Mouse (Mus musculus) liver, adult 2 months (tissue): ENCODE measurements around the gene Gm20388. TPM values are rescaled to one million over a fixed set of nuclear protein-coding genes. Genes with fewer than 3 reads are reported as not detected.
"Not testable (repeated sequence)": the region's sequence is repeated elsewhere in the genome, so short reads cannot be mapped to it uniquely, and the experiment has no call there.

Source experiments
- DNase-seq: peaks from one replicate; pipeline ENCODE4 v3.0.0-alpha.2; 2011; ENCODE audit warnings: low read depth, low spot score; ENCODE audit errors: extremely low read depth
- H3K27ac ChIP-seq: fragments of 200-500 bp; replicated peaks from 2 replicates; pipeline ENCODE4 v1.5.1; 2012; ENCODE audit warnings: low read depth, mild to moderate bottlenecking, control low read depth, inconsistent platforms, low read length; ENCODE audit not compliant: insufficient read depth
- H3K27me3 ChIP-seq: fragments of 200-500 bp; 2 replicates; pipeline ENCODE4 v1.6.1; 2012; ENCODE audit warnings: mild to moderate bottlenecking, moderate library complexity, low read length, inconsistent platforms; ENCODE audit not compliant: control insufficient read depth, insufficient read depth
- H3K36me3 ChIP-seq: fragments of 200-500 bp; 2 replicates; pipeline ENCODE4 v1.6.1; 2012; ENCODE audit warnings: low read length, inconsistent platforms; ENCODE audit not compliant: control insufficient read depth, insufficient read depth
- H3K4me1 ChIP-seq: fragments of 200-500 bp; 2 replicates; pipeline ENCODE4 v1.6.1; 2011; ENCODE audit warnings: low read length; ENCODE audit not compliant: control insufficient read depth, insufficient read depth
- H3K4me3 ChIP-seq: fragments of 200-500 bp; 2 replicates; pipeline ENCODE4 v1.5.1; 2011; ENCODE audit warnings: low read depth, mild to moderate bottlenecking, control low read depth, low read length, moderate library complexity; ENCODE audit not compliant: insufficient read depth
- H3K79me2 ChIP-seq: fragments of 200-500 bp; 2 replicates; pipeline ENCODE4 v1.6.1; 2012; ENCODE audit warnings: inconsistent platforms, mild to moderate bottlenecking, low read length, moderate library complexity; ENCODE audit not compliant: control insufficient read depth, insufficient read depth
- H3K9ac ChIP-seq: fragments of 200-500 bp; 2 replicates; pipeline ENCODE4 v1.6.1; 2012; ENCODE audit warnings: low read depth, mild to moderate bottlenecking, control low read depth, inconsistent platforms, low read length
- CTCF ChIP-seq: fragments of 200-500 bp; IDR thresholded peaks from 2 replicates; pipeline ENCODE4 v1.5.1; 2011; ENCODE audit warnings: low read depth, low read length, control low read depth
- POLR2A ChIP-seq: fragments of 200-500 bp; IDR thresholded peaks from 2 replicates; pipeline ENCODE4 v1.6.1; 2011; ENCODE audit warnings: low read length, control low read depth; ENCODE audit not compliant: insufficient read depth; ENCODE audit errors: extremely low read depth
- WGBS: fragments of 180-500 bp; shearing (Covaris S2); methylation state at CpG from one replicate; pipeline ENCODE4 v1.1.7; 2018; 5-methylcytosine and 5-hydroxymethylcytosine counted together
- polyA plus RNA-seq: library from polyadenylated mRNA; depleted of rRNA; stranded (reverse); fragments of >200 nt; gene quantifications from 2 replicates; pipeline ENCODE4 v1.2.3, GENCODE M21; 2012
- total RNA-seq: library from RNA; depleted of rRNA; stranded (reverse); fragments of >200 nt; gene quantifications from 2 replicates; pipeline ENCODE4 v1.2.3, GENCODE M21; 2014

Gene Gm20388
- total and polyA plus RNA-seq, 2 experiments: 6.4 to 19.9 TPM

GRCm38 (mm10) chr8:123808671-123809070 lies 3898.0 kb downstream of the Gm20388 start:
- peak overlapping the region; percentile 24 for H3K27ac ChIP-seq
- 30% methylated on average over 7 of the region's 7 CpGs for WGBS
- H3K36me3 ChIP-seq: no peaks in the 10 kb centered on the region
- no peak overlapping the region for H3K9ac ChIP-seq
- H3K4me3 ChIP-seq: no peak overlapping the region
- H3K4me1 ChIP-seq: peaks cover 31% of the 10 kb centered on the region
- H3K27me3 ChIP-seq: no peaks in the 10 kb centered on the region
- peak; percentile 60 for DNase-seq
- H3K79me2 ChIP-seq: peaks cover 19% of the 10 kb centered on the region
- TF ChIP-seq POLR2A (no peak), CTCF (no peak)

GRCm38 (mm10) chr8:123809342-123809741 lies 3898.7 kb downstream of the Gm20388 start:
- H3K4me1 ChIP-seq: peaks cover 38% of the 10 kb centered on the region
- H3K27me3 ChIP-seq, H3K9ac ChIP-seq, DNase-seq, H3K4me3 ChIP-seq, H3K36me3 ChIP-seq: not testable (repeated sequence)
- peaks cover 20% of the 10 kb centered on the region for H3K79me2 ChIP-seq
- H3K27ac ChIP-seq: peak overlapping the region; percentile 24; the same call in 1 of the 2 replicates
- 88% methylated on average over 4 of the region's 4 CpGs for WGBS

GRCm38 (mm10) chr8:123812227-123812626 lies 3901.6 kb downstream of the Gm20388 start:
- peaks cover 47% of the 10 kb centered on the region for H3K4me1 ChIP-seq

GRCm38 (mm10) chr8:123813173-123813891 lies 3902.7 kb downstream of the Gm20388 start:
- H3K4me3 ChIP-seq: peak overlapping the region; percentile 34; the same call in 1 of the 2 replicates
- WGBS: 23% methylated on average over 16 of the region's 16 CpGs
- H3K9ac ChIP-seq: peak overlapping the region; percentile 50
- DNase-seq: peak; percentile 95
- peak overlapping the region; percentile 91 for H3K27ac ChIP-seq
- no peaks in the 10 kb centered on the region for H3K27me3 ChIP-seq
- peaks cover 41% of the 10 kb centered on the region for H3K4me1 ChIP-seq
- no peaks in the 10 kb centered on the region for H3K36me3 ChIP-seq
- TF ChIP-seq POLR2A (0 out of 2 replicates have a peak, but pooled peaks have one; percentile 16), CTCF (no peak)
- peaks cover 48% of the 10 kb centered on the region for H3K79me2 ChIP-seq

More at GRCm38 (mm10) chr8:123812227-123812626, 3901.6 kb downstream of the Gm20388 start:
- H3K4me3 ChIP-seq: no peak overlapping the region
- peaks cover 43% of the 10 kb centered on the region for H3K79me2 ChIP-seq
- no peaks in the 10 kb centered on the region for H3K27me3 ChIP-seq
- H3K27ac ChIP-seq: peak overlapping the region; percentile 91
- TF ChIP-seq POLR2A: no peak
- no peak for TF ChIP-seq CTCF
- no peak overlapping the region for H3K9ac ChIP-seq
- 21% methylated on average over 5 of the region's 5 CpGs for WGBS
- no peaks in the 10 kb centered on the region for H3K36me3 ChIP-seq
- peak; percentile 98 for DNase-seq

- H3K79me2 ChIP-seq: peaks cover 51% of the 10 kb centered on the region
- H3K4me1 ChIP-seq: peaks cover 44% of the 10 kb centered on the region
- no peak for DNase-seq
- H3K27me3 ChIP-seq: no peaks in the 10 kb centered on the region
- H3K27ac ChIP-seq: peak overlapping the region; percentile 91
- TF ChIP-seq POLR2A: no peak
- no peak for TF ChIP-seq CTCF
- H3K4me3 ChIP-seq: peak overlapping the region; percentile 34; the same call in 1 of the 2 replicates
- peak overlapping the region; percentile 50 for H3K9ac ChIP-seq
- H3K36me3 ChIP-seq: no peaks in the 10 kb centered on the region
- WGBS: 30% methylated on average over 4 of the region's 4 CpGs
Measured at GRCm38 (mm10) chr8:123813892-123814266, 3903.2 kb downstream of the Gm20388 start.

- TF ChIP-seq CTCF (no peak), POLR2A (no peak)
- Histone ChIP-seq H3K27ac (no peak overlapping the region), H3K79me2 (peaks cover 42% of the 10 kb centered on the region), H3K4me3 (no peak overlapping the region), H3K4me1 (peaks cover 45% of the 10 kb centered on the region), H3K9ac (no peak overlapping the region), H3K36me3 (no peaks in the 10 kb centered on the region), H3K27me3 (no peaks in the 10 kb centered on the region)
- WGBS: 83% methylated on average over 11 of the region's 11 CpGs
- no peak for DNase-seq
Measured at GRCm38 (mm10) chr8:123815325-123815724, 3904.7 kb downstream of the Gm20388 start.
